Mouse (Mus musculus): ENCODE measurements at regions not wholly inside any gene's neighbourhood (a gene's known extent, or its start where the extent isn't known, plus 50 kb on each side); places are given as distances from the start of the nearest gene placed in this dataset.

GRCm38 (mm10) chr10:51253439-51253838 lies 227.0 kb upstream of the Gm49339 start:
- TF ChIP-seq BHLHE40 (IDR thresholded peaks at IDR 0.05; ENCODE audit: borderline replicate concordance, low read depth, low read length) = no peak
- peak in 2 of 3 experiments; percentile 19 to 49; a peak in 2 of 6 replicates for TF ChIP-seq CTCF (IDR thresholded peaks at IDR 0.05 in 2 of 3, conservative IDR thresholded peaks at IDR 0.05 in 1 of 3; ENCODE audit: control insufficient read depth in 1 of 3, insufficient read depth in 1 of 3, low read depth in 2 of 3, low read length in 3 of 3, poor library complexity in 1 of 3, severe bottlenecking in 1 of 3)
- peak; percentile 27; the same call in 1 of the 2 replicates for TF ChIP-seq ZC3H11A (IDR thresholded peaks at IDR 0.05; ENCODE audit: low read depth, low read length)
- peak; percentile 57 for TF ChIP-seq SMC3 (IDR thresholded peaks at IDR 0.05; ENCODE audit: low read depth, low read length)
- TF ChIP-seq MAFK (IDR thresholded peaks at IDR 0.05; ENCODE audit: borderline replicate concordance, low read depth, low read length) = no peak
- TF ChIP-seq TAL1 (IDR thresholded peaks at IDR 0.05; ENCODE audit: low read length) = no peak
- peak; percentile 50 for TF ChIP-seq RAD21 (IDR thresholded peaks at IDR 0.05; ENCODE audit: low read depth, low read length)
- no peak overlapping the region for H3K27ac ChIP-seq (ENCODE audit: control insufficient read depth, low read depth, low read length)
- H3K9me3 ChIP-seq (replicated peaks; ENCODE audit: insufficient read depth, low read length) = no peaks in the 10 kb centered on the region
- H3K4me3 ChIP-seq (ENCODE audit: control insufficient read depth in 1 of 2, insufficient read depth in 1 of 2, low read depth in 2 of 2, low read length in 2 of 2) = no peak overlapping the region
- no peak overlapping the region for H3K9ac ChIP-seq (ENCODE audit: control insufficient read depth, low read depth, low read length, poor library complexity, severe bottlenecking)
- DNase-seq (ENCODE audit: low read depth, low spot score) = peak; percentile 41
- H3K4me1 ChIP-seq (ENCODE audit: control insufficient read depth in 1 of 2, insufficient read depth in 2 of 2, low read length in 2 of 2) = no peaks in the 10 kb centered on the region
- H3K36me3 ChIP-seq (ENCODE audit: control insufficient read depth in 1 of 2, insufficient read depth in 2 of 2, low read length in 2 of 2) = no peaks in the 10 kb centered on the region
- H3K79me2 ChIP-seq (ENCODE audit: control insufficient read depth, insufficient read depth, low read length, poor library complexity) = no peaks in the 10 kb centered on the region
- H3K27me3 ChIP-seq (ENCODE audit: control insufficient read depth in 1 of 2, insufficient read depth in 2 of 2, low read length in 2 of 2) = no peaks in the 10 kb centered on the region

GRCm38 (mm10) chr10:51257587-51258049 lies 222.8 kb upstream of the Gm49339 start:
- H3K9me3 ChIP-seq (replicated peaks; ENCODE audit: insufficient read depth, low read length) = no peaks in the 10 kb centered on the region
- DNase-seq (ENCODE audit: low read depth, low spot score) = no peak
- TF ChIP-seq NELFE (IDR thresholded peaks at IDR 0.05; ENCODE audit: low read depth, low read length) = no peak
- no peak for TF ChIP-seq JUND (IDR thresholded peaks at IDR 0.05; ENCODE audit: low read depth, low read length)
- TF ChIP-seq SMC3 (IDR thresholded peaks at IDR 0.05; ENCODE audit: low read depth, low read length) = no peak
- TF ChIP-seq MAX (IDR thresholded peaks at IDR 0.05; ENCODE audit: low read length) = no peak
- TF ChIP-seq CTCF (IDR thresholded peaks at IDR 0.05 in 2 of 3, conservative IDR thresholded peaks at IDR 0.05 in 1 of 3; ENCODE audit: control insufficient read depth in 1 of 3, insufficient read depth in 1 of 3, low read depth in 2 of 3, low read length in 3 of 3, poor library complexity in 1 of 3, severe bottlenecking in 1 of 3) = no peak
- TF ChIP-seq GABPA (IDR thresholded peaks at IDR 0.05; ENCODE audit: low read depth, low read length) = no peak
- no peak for TF ChIP-seq POLR2AphosphoS5 (IDR thresholded peaks at IDR 0.05; ENCODE audit: borderline replicate concordance, low read depth, low read length)
- TF ChIP-seq ZC3H11A (IDR thresholded peaks at IDR 0.05; ENCODE audit: low read depth, low read length) = no peak
- TF ChIP-seq RCOR1 (IDR thresholded peaks at IDR 0.05; ENCODE audit: low read depth, low read length) = no peak
- no peak for TF ChIP-seq EP300 (IDR thresholded peaks at IDR 0.05; ENCODE audit: low read depth in 1 of 2, low read length in 2 of 2)
- no peak for TF ChIP-seq TBP (IDR thresholded peaks at IDR 0.05; ENCODE audit: low read depth, low read length)
- TF ChIP-seq MAFK (IDR thresholded peaks at IDR 0.05; ENCODE audit: borderline replicate concordance, low read depth, low read length) = no peak
- TF ChIP-seq SIN3A (IDR thresholded peaks at IDR 0.05; ENCODE audit: low read length) = no peak
- TF ChIP-seq ETS1 (IDR thresholded peaks at IDR 0.05; ENCODE audit: low read depth, low read length) = no peak
- TF ChIP-seq MYB (IDR thresholded peaks at IDR 0.05; ENCODE audit: low read depth, low read length) = no peak
- TF ChIP-seq RAD21 (IDR thresholded peaks at IDR 0.05; ENCODE audit: low read depth, low read length) = no peak
- no peak for TF ChIP-seq ELF1 (IDR thresholded peaks at IDR 0.05; ENCODE audit: low read depth, low read length)
- TF ChIP-seq KAT2A (conservative IDR thresholded peaks at IDR 0.05; ENCODE audit: low read depth, low read length) = no peak
- TF ChIP-seq ZMIZ1 (IDR thresholded peaks at IDR 0.05; ENCODE audit: low read depth, low read length) = no peak
- H3K4me1 ChIP-seq (ENCODE audit: control insufficient read depth in 1 of 2, insufficient read depth in 2 of 2, low read length in 2 of 2) = no peaks in the 10 kb centered on the region
- no peaks in the 10 kb centered on the region for H3K79me2 ChIP-seq (ENCODE audit: control insufficient read depth, insufficient read depth, low read length, poor library complexity)
- no peaks in the 10 kb centered on the region for H3K27me3 ChIP-seq (ENCODE audit: control insufficient read depth in 1 of 2, insufficient read depth in 2 of 2, low read length in 2 of 2)
- no peaks in the 10 kb centered on the region for H3K36me3 ChIP-seq (ENCODE audit: control insufficient read depth in 1 of 2, insufficient read depth in 2 of 2, low read length in 2 of 2)
- H3K9ac ChIP-seq (ENCODE audit: control insufficient read depth, low read depth, low read length, poor library complexity, severe bottlenecking) = no peak overlapping the region
- H3K27ac ChIP-seq (ENCODE audit: control insufficient read depth, low read depth, low read length) = no peak overlapping the region
- no peak overlapping the region for H3K4me3 ChIP-seq (ENCODE audit: control insufficient read depth in 1 of 2, insufficient read depth in 1 of 2, low read depth in 2 of 2, low read length in 2 of 2)
